Mouse (Mus musculus): ENCODE results near the gene Ptprs.
A peak's percentile ranks its signal among the peaks of the same experiment; 100 is the strongest.
"Not testable (repeated sequence)": the region's sequence is repeated elsewhere in the genome, so short reads cannot be mapped to it uniquely, and the experiment has no call there.

Ptprs gene

DNA sequence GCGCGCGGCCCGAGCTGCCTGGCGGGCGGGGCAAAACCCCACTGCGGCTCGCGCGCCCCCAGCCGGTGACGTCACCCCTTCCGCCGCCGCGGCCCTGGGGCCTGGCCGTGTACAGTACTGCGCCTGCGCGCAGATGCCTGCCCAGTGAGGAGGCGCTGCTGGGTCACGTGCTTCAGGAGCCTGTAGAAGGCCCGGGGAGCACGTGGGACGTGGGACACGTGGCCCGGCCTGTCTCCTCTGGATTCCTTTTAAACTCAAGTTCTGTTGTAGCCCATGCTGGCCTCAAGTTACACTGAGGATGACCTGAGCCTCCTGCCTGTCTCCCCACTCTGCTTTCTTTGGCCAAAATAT lies at the start of gene Ptprs:
Gene Ptprs (minus strand): TSS at position 82 of the 351 bp plus-strand sequence.
- peak; percentile 93 for DNase-seq

DNA sequence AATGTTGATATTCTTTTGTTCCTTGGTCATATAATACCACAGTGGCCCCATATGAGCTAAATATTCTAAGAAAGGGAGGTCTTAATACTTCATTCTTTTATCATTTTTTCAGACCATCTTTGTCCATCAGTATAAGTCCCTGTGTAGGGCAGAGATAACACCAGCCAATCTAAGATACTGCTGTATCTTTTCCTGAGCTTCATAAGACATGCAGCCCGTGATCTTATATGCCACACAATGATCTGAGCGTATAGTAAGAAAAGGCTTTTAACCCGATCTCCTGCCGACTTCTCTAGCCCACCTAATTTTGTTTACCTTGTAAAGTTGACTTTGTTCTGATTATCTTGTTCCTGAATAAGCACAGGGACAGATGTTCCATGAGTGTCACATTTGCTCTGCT lies 48.7 kb upstream of the Ptprs start:
- no peak for DNase-seq

GRCm38 (mm10) chr17:56522744-56523143 lies 46.5 kb upstream of the Ptprs start:
- no peak for DNase-seq

- DNase-seq, result peak; percentile 49
Measured at GRCm38 (mm10) chr17:56515690-56516410, 39.6 kb upstream of the Ptprs start.

- DNase-seq, result no peak
Measured at GRCm38 (mm10) chr17:56514916-56515315, 38.6 kb upstream of the Ptprs start.

- DNase-seq, result no peak
Measured at GRCm38 (mm10) chr17:56514330-56514729, 38.0 kb upstream of the Ptprs start.

GRCm38 (mm10) chr17:56512310-56512709 lies 36.0 kb upstream of the Ptprs start, which contains the start of gene Znrf4:
Znrf4 (minus strand) TSS chr17:56512431.
- DNase-seq, result no peak

- DNase-seq, result no peak
Measured at GRCm38 (mm10) chr17:56511707-56512090, 35.4 kb upstream of the Ptprs start.

- DNase-seq, result peak; percentile 19
Measured at GRCm38 (mm10) chr17:56510970-56511706, 34.9 kb upstream of the Ptprs start.

GRCm38 (mm10) chr17:56510473-56510969 lies 34.2 kb upstream of the Ptprs start:
- no peak for DNase-seq

DNA sequence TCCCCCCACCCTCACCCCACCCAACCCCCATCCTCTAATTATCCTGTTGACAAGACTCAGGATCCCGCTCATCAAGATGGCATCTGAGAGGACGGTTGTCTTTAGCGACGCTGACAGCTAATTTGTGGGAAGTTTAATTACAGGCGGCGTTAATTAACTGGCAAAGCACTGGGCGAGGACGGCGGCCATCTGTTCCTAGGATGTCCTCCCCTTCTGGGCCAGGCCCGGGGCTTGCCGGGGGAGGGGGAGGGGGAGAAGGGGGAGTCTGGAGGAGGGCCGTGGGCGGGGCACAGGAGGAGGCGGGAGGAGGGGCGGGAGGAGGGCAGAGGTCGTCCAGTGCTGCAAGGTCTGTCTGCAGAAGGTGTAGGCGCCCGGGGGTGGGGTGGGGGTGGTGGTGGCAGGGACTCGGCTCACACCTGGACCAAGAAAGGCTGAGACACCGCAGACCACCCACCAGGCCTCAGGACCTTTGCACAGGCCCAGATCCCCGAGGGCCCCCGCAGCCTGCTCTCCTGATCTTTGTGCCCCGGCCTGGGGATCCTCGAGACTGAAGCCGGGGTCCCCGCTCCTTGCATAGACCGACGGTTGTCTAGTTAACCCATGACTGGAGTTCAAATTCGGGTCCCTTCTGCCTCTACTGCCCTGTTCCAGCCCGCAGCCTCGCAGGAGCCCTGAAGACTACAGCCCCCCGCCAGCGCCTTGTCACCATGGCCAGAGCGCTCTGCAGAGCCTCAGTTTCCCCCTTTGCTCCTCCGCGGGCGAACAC lies 33.6 kb upstream of the Ptprs start:
- DNase-seq, result peak; percentile 29

DNA sequence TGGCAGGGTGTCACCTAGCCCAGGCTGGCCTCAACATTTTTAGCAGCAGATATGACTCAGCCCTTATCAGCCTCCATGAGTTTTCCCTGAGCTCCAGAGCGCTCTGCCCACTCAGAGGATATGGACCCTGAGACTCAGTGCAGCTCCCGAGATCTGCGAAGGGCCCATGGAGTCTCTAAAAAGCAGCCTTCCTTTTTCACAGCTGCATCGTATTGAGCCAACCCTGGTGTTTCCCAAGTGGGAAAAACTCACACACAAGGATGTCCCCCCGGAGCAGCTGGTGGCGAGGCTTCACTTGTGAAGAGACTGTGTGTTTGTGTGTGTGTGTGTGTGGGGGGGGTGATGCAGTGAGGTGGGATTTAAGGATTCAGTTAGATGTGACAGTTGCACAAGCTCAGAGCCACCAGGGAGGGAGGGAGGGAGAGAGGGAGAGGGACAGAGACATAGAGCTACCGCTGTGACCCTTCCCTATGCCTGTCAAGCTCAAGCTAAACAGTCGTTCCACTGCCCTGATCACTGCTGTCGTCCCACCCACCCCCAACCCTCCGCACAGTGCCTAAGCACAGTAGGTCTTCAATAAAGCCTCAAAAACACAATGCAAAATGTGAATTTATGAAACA lies 32.8 kb upstream of the Ptprs start:
- DNase-seq, result no peak

GRCm38 (mm10) chr17:56507161-56508068 lies 31.1 kb upstream of the Ptprs start:
- peak; percentile 95 for DNase-seq

- DNase-seq, result no peak
Measured at GRCm38 (mm10) chr17:56506417-56507065, 30.3 kb upstream of the Ptprs start.

- DNase-seq, result no peak
Measured at GRCm38 (mm10) chr17:56505401-56505800, 29.1 kb upstream of the Ptprs start.

- DNase-seq, result peak; percentile 48
Measured at GRCm38 (mm10) chr17:56502526-56502925, 26.2 kb upstream of the Ptprs start.

- not testable (repeated sequence) for DNase-seq
Measured at GRCm38 (mm10) chr17:56501635-56502400, 25.5 kb upstream of the Ptprs start.

- no peak for DNase-seq
Measured at GRCm38 (mm10) chr17:56499229-56499628, 22.9 kb upstream of the Ptprs start.

GRCm38 (mm10) chr17:56494480-56494879 lies 18.2 kb upstream of the Ptprs start:
- DNase-seq, result no peak

- DNase-seq, result no peak
Measured at GRCm38 (mm10) chr17:56493841-56494240, 17.6 kb upstream of the Ptprs start.
